Mouse (Mus musculus) fibroblast of lung, adult 2 months (primary cell): ENCODE data around the gene Mfsd12.
A peak's percentile ranks its signal among the peaks of the same experiment; 100 is the strongest.

Source experiments
- DNase-seq: peaks from one replicate; pipeline ENCODE4 v3.0.0-alpha.2; 2011; ENCODE audit warnings: low read depth

Mfsd12 gene

GRCm38 (mm10) chr10:81383802-81384604 is 26.7 kb downstream of the Mfsd12 start, which contains the start of the genes Dohh and Gm48551:
TSS of gene Dohh (plus strand) at chr10:81384428.
TSS of gene Gm48551 (plus strand) at chr10:81384466.
- DNase-seq: peak; percentile 96

- DNase-seq: no peak
These were observed 27.3 kb downstream of the Mfsd12 start for GRCm38 (mm10) chr10:81384605-81384982.

- no peak for DNase-seq
These were observed 28.5 kb downstream of the Mfsd12 start for GRCm38 (mm10) chr10:81385603-81386306.

GRCm38 (mm10) chr10:81387716-81388115 is 30.4 kb downstream of the Mfsd12 start:
- DNase-seq: no peak

GRCm38 (mm10) chr10:81388505-81389055 is 31.3 kb downstream of the Mfsd12 start, which contains the start of gene Gm48552:
TSS of gene Gm48552 (plus strand) at chr10:81389005.
- DNase-seq: no peak

- no peak for DNase-seq
These were observed 32.1 kb downstream of the Mfsd12 start for GRCm38 (mm10) chr10:81389373-81389772.

- no peak for DNase-seq
These were observed 32.7 kb downstream of the Mfsd12 start for GRCm38 (mm10) chr10:81389801-81390677.

- DNase-seq: no peak
These were observed 33.3 kb downstream of the Mfsd12 start for GRCm38 (mm10) chr10:81390678-81390965.

- no peak for DNase-seq
These were observed 35.0 kb downstream of the Mfsd12 start for GRCm38 (mm10) chr10:81392270-81392669.

GRCm38 (mm10) chr10:81392781-81393185 is 35.5 kb downstream of the Mfsd12 start, which contains the start of gene Smim24:
TSS of gene Smim24 (plus strand) at chr10:81393051.
- no peak for DNase-seq

GRCm38 (mm10) chr10:81393456-81394063 is 36.3 kb downstream of the Mfsd12 start:
- DNase-seq: no peak

GRCm38 (mm10) chr10:81395127-81395526 is 37.8 kb downstream of the Mfsd12 start:
- DNase-seq: no peak

- DNase-seq: no peak
These were observed 38.6 kb downstream of the Mfsd12 start for GRCm38 (mm10) chr10:81395865-81396264.

GRCm38 (mm10) chr10:81396749-81397148 is 39.5 kb downstream of the Mfsd12 start:
- DNase-seq: no peak

- no peak for DNase-seq
These were observed 42.0 kb downstream of the Mfsd12 start for GRCm38 (mm10) chr10:81399296-81399695.

GRCm38 (mm10) chr10:81399798-81400308 is 42.6 kb downstream of the Mfsd12 start:
- DNase-seq: no peak

GRCm38 (mm10) chr10:81400371-81401204 is 43.3 kb downstream of the Mfsd12 start:
- no peak for DNase-seq

- no peak for DNase-seq
These were observed 43.9 kb downstream of the Mfsd12 start for GRCm38 (mm10) chr10:81401205-81401520.

- DNase-seq: peak; percentile 88
These were observed 44.4 kb downstream of the Mfsd12 start for GRCm38 (mm10) chr10:81401521-81402226.

- no peak for DNase-seq
These were observed 45.0 kb downstream of the Mfsd12 start for GRCm38 (mm10) chr10:81402227-81402765.
